Mouse (Mus musculus) heart, adult 9 months (tissue): ENCODE data around the gene Crhr1.
A peak's percentile ranks its signal among the peaks of the same experiment; 100 is the strongest.

Experiments used
- DNase-seq, 2 experiments: peaks; one replicate each; pipeline ENCODE4 v3.0.0; 2022; ENCODE audit warnings: low spot score in 2 of 2

The Crhr1 gene

GRCm38 (mm10) chr11:104138976-104139375 is 6.3 kb downstream of the Crhr1 start:
- DNase-seq, result no peak

- DNase-seq, result no peak
Observed at GRCm38 (mm10) chr11:104144930-104145329, 12.3 kb downstream of the Crhr1 start.

GRCm38 (mm10) chr11:104148787-104149186 is 16.1 kb downstream of the Crhr1 start:
- DNase-seq, result no peak

GRCm38 (mm10) chr11:104150911-104151310 is 18.3 kb downstream of the Crhr1 start:
- DNase-seq, result no peak

GRCm38 (mm10) chr11:104154332-104154731 is 21.7 kb downstream of the Crhr1 start:
- no peak for DNase-seq

- DNase-seq, result no peak
Observed at GRCm38 (mm10) chr11:104154820-104155635, 22.4 kb downstream of the Crhr1 start.

- DNase-seq, result no peak
Observed at GRCm38 (mm10) chr11:104155899-104156298, 23.2 kb downstream of the Crhr1 start.

GRCm38 (mm10) chr11:104156391-104156790 is 23.7 kb downstream of the Crhr1 start:
- DNase-seq, result no peak

- peak; percentile 5 to 10 for DNase-seq
Observed at GRCm38 (mm10) chr11:104157603-104158259, 25.1 kb downstream of the Crhr1 start.

- no peak for DNase-seq
Observed at GRCm38 (mm10) chr11:104158260-104158907, 25.7 kb downstream of the Crhr1 start.

- DNase-seq, result no peak
Observed at GRCm38 (mm10) chr11:104159769-104160272, 27.2 kb downstream of the Crhr1 start.

GRCm38 (mm10) chr11:104161153-104161552 is 28.5 kb downstream of the Crhr1 start:
- DNase-seq, result no peak

- no peak for DNase-seq
Observed at GRCm38 (mm10) chr11:104164257-104164656, 31.6 kb downstream of the Crhr1 start.

- peak; percentile 28 to 29 for DNase-seq
Observed at GRCm38 (mm10) chr11:104171281-104171781, 38.7 kb downstream of the Crhr1 start.

GRCm38 (mm10) chr11:104178893-104179292 is 46.2 kb downstream of the Crhr1 start:
- DNase-seq, result no peak

- DNase-seq, result no peak
Observed at GRCm38 (mm10) chr11:104179804-104180203, 47.1 kb downstream of the Crhr1 start.

- DNase-seq, result no peak
Observed at GRCm38 (mm10) chr11:104182141-104182540, 49.5 kb downstream of the Crhr1 start.

- no peak for DNase-seq
Observed at GRCm38 (mm10) chr11:104186135-104186836, 53.6 kb downstream of the Crhr1 start, which contains the start of gene Sppl2c. TSS of gene Sppl2c (plus strand) at chr11:104186327.

GRCm38 (mm10) chr11:104186837-104187150 is 54.1 kb downstream of the Crhr1 start:
- no peak for DNase-seq

- DNase-seq, result no peak
Observed at GRCm38 (mm10) chr11:104187766-104188165, 55.1 kb downstream of the Crhr1 start.

GRCm38 (mm10) chr11:104190008-104190407 is 57.4 kb downstream of the Crhr1 start:
- DNase-seq, result no peak

- DNase-seq, result no peak
Observed at GRCm38 (mm10) chr11:104195382-104195781, 62.7 kb downstream of the Crhr1 start.
